Mouse (Mus musculus): Measurements from ENCODE around the gene Parg. TPM values are rescaled to one million over a fixed set of nuclear protein-coding genes. Genes with fewer than 3 reads are reported as not detected.

Gene Parg
- 1 to 10 TPM in 1 of 2 experiments, under 1 TPM in 1; 0.34 to 6.4 TPM for polyA plus RNA-seq (2012; fragmentation: generic; extraction: Trizol)

DNA sequence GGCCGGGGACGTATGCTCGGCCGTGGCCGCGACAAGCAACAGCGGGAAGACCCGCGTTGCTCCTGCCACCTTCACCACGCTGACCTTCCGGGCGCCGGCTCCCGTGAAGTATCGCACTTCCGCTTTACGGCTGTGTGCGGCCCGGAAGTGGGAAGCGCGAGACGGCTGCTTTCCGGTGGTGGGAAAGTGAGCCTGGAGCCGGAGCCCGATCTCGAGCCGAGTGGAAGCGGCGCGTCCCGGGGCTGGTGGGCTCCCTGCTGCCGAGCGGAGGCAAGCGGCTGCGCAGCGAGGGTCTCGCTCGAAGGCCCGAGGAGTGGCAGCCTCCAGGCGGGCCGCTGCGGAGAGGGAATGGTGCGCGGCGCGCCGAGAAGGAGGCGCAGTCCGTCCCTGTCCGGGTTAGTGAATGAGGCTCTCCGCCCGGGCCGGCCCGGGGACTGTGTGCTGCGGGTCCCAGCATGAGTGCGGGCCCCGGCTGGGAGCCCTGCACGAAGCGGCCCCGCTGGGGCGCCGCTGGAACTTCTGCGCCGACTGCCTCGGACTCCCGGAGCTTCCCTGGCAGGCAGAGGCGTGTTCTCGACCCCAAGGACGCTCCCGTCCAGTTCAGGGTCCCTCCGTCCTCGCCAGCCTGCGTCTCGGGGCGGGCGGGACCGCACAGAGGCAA is at the start of gene Parg, which contains the start of gene Timm23:
Gene Parg (plus strand): TSS at position 159 of the 661 bp plus-strand sequence.
Gene Timm23 (minus strand): TSS at position 108 of the 661 bp plus-strand sequence.

DNA sequence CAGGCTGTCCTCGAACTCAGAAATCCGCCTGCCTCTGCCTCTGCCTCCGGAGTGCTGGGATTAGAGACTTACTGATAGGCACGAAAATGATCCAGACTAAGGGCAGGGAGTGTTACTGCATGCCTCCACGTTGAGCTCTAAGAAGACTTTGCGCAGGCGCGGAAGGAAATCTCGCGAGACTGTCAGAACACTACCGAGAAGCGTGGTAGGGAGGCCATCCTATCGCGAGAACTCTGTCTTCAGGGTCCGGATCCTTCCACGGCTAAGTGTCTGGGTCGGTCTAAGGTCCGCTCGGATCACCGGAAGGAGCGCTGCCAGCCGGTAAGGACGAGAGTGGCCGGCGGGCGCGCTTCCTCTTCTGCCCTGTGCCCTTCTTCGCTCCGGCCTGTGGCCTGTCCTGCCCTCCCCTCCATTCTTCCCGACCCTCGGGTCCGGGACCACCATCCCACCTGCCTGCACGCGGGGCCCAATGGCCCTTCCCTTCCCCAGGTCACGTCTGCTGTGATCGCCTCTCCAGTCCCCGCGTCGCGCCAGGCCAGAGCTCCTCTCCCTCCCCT is 42.0 kb upstream of the Parg start, which contains the start of gene Ncoa4:
Gene Ncoa4 (plus strand): TSS at position 176 of the 557 bp plus-strand sequence.

DNA sequence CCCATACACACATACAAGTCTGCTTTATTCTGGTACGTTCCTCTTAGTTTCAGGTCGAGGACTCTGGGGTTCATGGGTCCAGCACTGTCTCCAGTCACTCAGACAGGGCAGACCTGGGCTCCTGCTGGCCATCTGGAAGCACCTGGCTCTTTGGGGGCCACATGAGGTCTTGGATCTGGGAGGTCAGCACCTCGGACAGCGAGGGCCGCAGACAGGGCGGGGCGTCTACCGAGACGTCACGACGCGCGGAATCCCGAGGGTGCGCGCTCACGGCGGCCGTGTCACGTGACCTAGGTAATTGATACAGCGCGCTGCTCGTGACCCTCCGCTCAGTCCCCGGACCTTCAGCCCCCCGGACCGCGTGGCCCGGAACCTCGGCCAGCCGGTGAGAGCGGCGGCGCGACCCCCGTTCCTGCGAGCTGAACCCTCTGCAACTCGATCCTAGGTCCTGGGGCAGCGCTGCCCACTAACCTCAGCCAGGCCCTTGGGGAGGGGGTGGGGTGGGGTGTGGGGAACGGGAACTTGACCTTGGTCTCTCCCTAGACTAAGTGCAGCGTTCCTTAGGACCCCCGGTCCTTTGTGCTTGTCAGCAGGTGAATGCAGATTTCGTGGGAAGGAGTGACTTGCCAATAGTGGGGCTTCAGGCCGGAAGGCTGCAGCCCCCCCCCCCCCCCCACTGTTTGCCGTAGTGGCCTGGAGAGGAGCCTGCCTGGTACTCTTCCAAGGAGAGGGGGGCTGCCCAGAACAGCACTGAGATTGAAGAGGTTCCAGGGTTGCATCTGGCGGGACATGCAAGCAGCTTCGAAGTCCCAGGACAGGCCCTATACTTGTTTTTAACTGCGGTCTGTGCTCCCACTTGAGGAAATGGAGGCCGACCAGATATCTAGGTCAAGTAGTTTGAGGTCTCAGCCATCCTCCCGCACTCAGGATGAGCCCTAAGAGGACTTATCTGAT is 120.3 kb downstream of the Parg start, which contains the start of gene Ogdhl:
Gene Ogdhl (plus strand): TSS at position 288 of the 954 bp plus-strand sequence.

Other genes with a start within 250 kb of the Parg start
- gene Galnt15, start 173.0 kb upstream of the Parg start, polyA plus RNA-seq (2012; fragmentation: generic; extraction: Trizol), result 1 to 10 TPM in 1 of 2 experiments, under 1 TPM in 1; 0.44 to 1.2 TPM
- gene Oxnad1, start 116.6 kb upstream of the Parg start, polyA plus RNA-seq (2012; fragmentation: generic; extraction: Trizol), result 1 to 10 TPM; 3.1 to 7.6 TPM
- gene Dph3, start 116.2 kb upstream of the Parg start, polyA plus RNA-seq (2012; fragmentation: generic; extraction: Trizol), result 100 to 1,000 TPM in 1 of 2 experiments, 10 to 100 TPM in 1; 48.8 to 133 TPM
- not detected for gene Msmb, start 59.9 kb upstream of the Parg start, polyA plus RNA-seq (2012; fragmentation: generic; extraction: Trizol)
- gene Ncoa4, start 42.1 kb upstream of the Parg start, polyA plus RNA-seq (2012; fragmentation: generic; extraction: Trizol), result 10 to 100 TPM in 1 of 2 experiments, 1 to 10 TPM in 1; 1.3 to 13.6 TPM
- 10 to 100 TPM; 84.1 to 95.4 TPM for gene Timm23, start 51 bp upstream of the Parg start, polyA plus RNA-seq (2012; fragmentation: generic; extraction: Trizol)
- 1 to 10 TPM in 1 of 2 experiments, under 1 TPM in 1; 0.87 to 2.1 TPM for gene Ogdhl, start 120.1 kb downstream of the Parg start, polyA plus RNA-seq (2012; fragmentation: generic; extraction: Trizol)
- gene 1700024G13Rik, start 186.4 kb downstream of the Parg start, polyA plus RNA-seq (2012; fragmentation: generic; extraction: Trizol), result not detected